Mouse (Mus musculus) lung, postnatal 25 days (tissue): ENCODE measurements around the gene Fgd6.
A peak's percentile ranks its signal among the peaks of the same experiment; 100 is the strongest.

Source experiments
- DNase-seq: peaks from one replicate; pipeline ENCODE4 v3.0.0; 2022; ENCODE audit warnings: low spot score

Gene Fgd6

GRCm38 (mm10) chr10:94138890-94139482 is 103.2 kb downstream of the Fgd6 start:
- no peak for DNase-seq

GRCm38 (mm10) chr10:94140227-94140931 is 104.6 kb downstream of the Fgd6 start:
- DNase-seq, result no peak

GRCm38 (mm10) chr10:94142427-94142826 is 106.6 kb downstream of the Fgd6 start:
- DNase-seq, result no peak

GRCm38 (mm10) chr10:94144581-94144980 is 108.8 kb downstream of the Fgd6 start:
- no peak for DNase-seq

- DNase-seq, result no peak
Measured at GRCm38 (mm10) chr10:94147391-94147755, 111.6 kb downstream of the Fgd6 start.

- peak; percentile 92 for DNase-seq
Measured at GRCm38 (mm10) chr10:94147756-94148531, 112.1 kb downstream of the Fgd6 start, which contains the start of gene Nr2c1. Gene Nr2c1, plus strand, starts transcription at chr10:94148023.

- no peak for DNase-seq
Measured at GRCm38 (mm10) chr10:94151488-94151887, 115.7 kb downstream of the Fgd6 start.

GRCm38 (mm10) chr10:94153841-94154240 is 118.0 kb downstream of the Fgd6 start:
- no peak for DNase-seq

- no peak for DNase-seq
Measured at GRCm38 (mm10) chr10:94158962-94159361, 123.2 kb downstream of the Fgd6 start.

- DNase-seq, result no peak
Measured at GRCm38 (mm10) chr10:94159406-94159805, 123.6 kb downstream of the Fgd6 start.

- no peak for DNase-seq
Measured at GRCm38 (mm10) chr10:94161051-94161765, 125.4 kb downstream of the Fgd6 start.

- no peak for DNase-seq
Measured at GRCm38 (mm10) chr10:94162031-94162430, 126.2 kb downstream of the Fgd6 start.

GRCm38 (mm10) chr10:94164104-94164845 is 128.5 kb downstream of the Fgd6 start:
- no peak for DNase-seq

- no peak for DNase-seq
Measured at GRCm38 (mm10) chr10:94165426-94165825, 129.6 kb downstream of the Fgd6 start.

GRCm38 (mm10) chr10:94167051-94167750 is 131.4 kb downstream of the Fgd6 start:
- no peak for DNase-seq

GRCm38 (mm10) chr10:94171440-94172130 is 135.8 kb downstream of the Fgd6 start:
- DNase-seq, result no peak

- DNase-seq, result no peak
Measured at GRCm38 (mm10) chr10:94172137-94172536, 136.3 kb downstream of the Fgd6 start.

GRCm38 (mm10) chr10:94172706-94173105 is 136.9 kb downstream of the Fgd6 start:
- no peak for DNase-seq

GRCm38 (mm10) chr10:94174652-94175051 is 138.9 kb downstream of the Fgd6 start:
- no peak for DNase-seq

- DNase-seq, result no peak
Measured at GRCm38 (mm10) chr10:94183199-94183598, 147.4 kb downstream of the Fgd6 start.
